Mouse (Mus musculus): ENCODE measurements around the gene Igfbp7.
A peak's percentile ranks its signal among the peaks of the same experiment; 100 is the strongest.
"Not testable (repeated sequence)": the region's sequence is repeated elsewhere in the genome, so short reads cannot be mapped to it uniquely, and the experiment has no call there.

Gene Igfbp7

GRCm38 (mm10) chr5:77407341-77408298 is at the start of gene Igfbp7:
Gene Igfbp7 (minus strand): TSS chr5:77408041.
- DNase-seq (ENCODE audit: extremely low read depth, insufficient read length, low spot score), result peak; percentile 69

GRCm38 (mm10) chr5:77452103-77452502 is 44.3 kb upstream of the Igfbp7 start:
- no peak for DNase-seq (ENCODE audit: extremely low read depth, insufficient read length, low spot score)

GRCm38 (mm10) chr5:77449531-77449930 is 41.7 kb upstream of the Igfbp7 start:
- DNase-seq (ENCODE audit: extremely low read depth, insufficient read length, low spot score), result no peak

- DNase-seq (ENCODE audit: extremely low read depth, insufficient read length, low spot score), result no peak
Observed at GRCm38 (mm10) chr5:77445431-77445830, 37.6 kb upstream of the Igfbp7 start.

- DNase-seq (ENCODE audit: extremely low read depth, insufficient read length, low spot score), result no peak
Observed at GRCm38 (mm10) chr5:77443889-77444573, 36.2 kb upstream of the Igfbp7 start.

GRCm38 (mm10) chr5:77442856-77443623 is 35.2 kb upstream of the Igfbp7 start:
- DNase-seq (ENCODE audit: extremely low read depth, insufficient read length, low spot score), result no peak

GRCm38 (mm10) chr5:77436308-77436707 is 28.5 kb upstream of the Igfbp7 start:
- DNase-seq (ENCODE audit: extremely low read depth, insufficient read length, low spot score), result no peak

GRCm38 (mm10) chr5:77434060-77434459 is 26.2 kb upstream of the Igfbp7 start:
- DNase-seq (ENCODE audit: extremely low read depth, insufficient read length, low spot score), result no peak

GRCm38 (mm10) chr5:77433561-77433960 is 25.7 kb upstream of the Igfbp7 start:
- DNase-seq (ENCODE audit: extremely low read depth, insufficient read length, low spot score), result no peak

- no peak for DNase-seq (ENCODE audit: extremely low read depth, insufficient read length, low spot score)
Observed at GRCm38 (mm10) chr5:77433119-77433518, 25.3 kb upstream of the Igfbp7 start.

GRCm38 (mm10) chr5:77432446-77432845 is 24.6 kb upstream of the Igfbp7 start:
- no peak for DNase-seq (ENCODE audit: extremely low read depth, insufficient read length, low spot score)

- DNase-seq (ENCODE audit: extremely low read depth, insufficient read length, low spot score), result no peak
Observed at GRCm38 (mm10) chr5:77431068-77431467, 23.2 kb upstream of the Igfbp7 start.

GRCm38 (mm10) chr5:77430471-77430870 is 22.6 kb upstream of the Igfbp7 start:
- DNase-seq (ENCODE audit: extremely low read depth, insufficient read length, low spot score), result no peak

- no peak for DNase-seq (ENCODE audit: extremely low read depth, insufficient read length, low spot score)
Observed at GRCm38 (mm10) chr5:77430049-77430448, 22.2 kb upstream of the Igfbp7 start.

- DNase-seq (ENCODE audit: extremely low read depth, insufficient read length, low spot score), result no peak
Observed at GRCm38 (mm10) chr5:77428526-77428925, 20.7 kb upstream of the Igfbp7 start.

GRCm38 (mm10) chr5:77427986-77428385 is 20.1 kb upstream of the Igfbp7 start:
- DNase-seq (ENCODE audit: extremely low read depth, insufficient read length, low spot score), result no peak

- DNase-seq (ENCODE audit: extremely low read depth, insufficient read length, low spot score), result no peak
Observed at GRCm38 (mm10) chr5:77425721-77426500, 18.1 kb upstream of the Igfbp7 start.

- not testable (repeated sequence) for DNase-seq (ENCODE audit: extremely low read depth, insufficient read length, low spot score)
Observed at GRCm38 (mm10) chr5:77419537-77419936, 11.7 kb upstream of the Igfbp7 start.

- no peak for DNase-seq (ENCODE audit: extremely low read depth, insufficient read length, low spot score)
Observed at GRCm38 (mm10) chr5:77416058-77416457, 8.2 kb upstream of the Igfbp7 start.

GRCm38 (mm10) chr5:77408530-77408929 is 689 bp upstream of the Igfbp7 start:
- no peak for DNase-seq (ENCODE audit: extremely low read depth, insufficient read length, low spot score)

All from 3134 (cell line).